Mouse (Mus musculus) ES-Bruce4 (cell line): ENCODE data around the gene Timeless. TPM values are rescaled to one million over a fixed set of nuclear protein-coding genes. Genes with fewer than 3 reads are reported as not detected.
"Not testable (repeated sequence)": the region's sequence is repeated elsewhere in the genome, so short reads cannot be mapped to it uniquely, and the experiment has no call there.

Experiments used
- H3K27ac ChIP-seq: 2 replicates; pipeline ENCODE4 v1.5.1; 2012; ENCODE audit warnings: low read length, inconsistent platforms; ENCODE audit not compliant: insufficient read depth
- H3K27me3 ChIP-seq: 2 replicates; pipeline ENCODE4 v1.6.1; 2012; ENCODE audit warnings: mild to moderate bottlenecking, low read length, inconsistent platforms; ENCODE audit not compliant: control insufficient read depth, poor library complexity, insufficient read depth, severe bottlenecking
- H3K36me3 ChIP-seq: 2 replicates; pipeline ENCODE4 v1.6.1; 2012; ENCODE audit warnings: inconsistent platforms, mild to moderate bottlenecking, low read length, moderate library complexity; ENCODE audit not compliant: control insufficient read depth, poor library complexity, insufficient read depth, severe bottlenecking
- H3K4me1 ChIP-seq: one replicate; pipeline ENCODE4 v1.8.1; 2011; ENCODE audit warnings: low read length; ENCODE audit not compliant: control insufficient read depth, insufficient read depth
- H3K4me3 ChIP-seq: 2 replicates; pipeline ENCODE4 v1.5.1; 2011; ENCODE audit warnings: low read depth, mild to moderate bottlenecking, low read length
- H3K9ac ChIP-seq: 2 replicates; pipeline ENCODE4 v1.6.1; 2012; ENCODE audit warnings: low read depth, mild to moderate bottlenecking, inconsistent platforms; ENCODE audit not compliant: poor library complexity, severe bottlenecking
- H3K9me3 ChIP-seq: replicated peaks from 2 replicates; pipeline ENCODE4 v1.6.1; 2012; ENCODE audit warnings: mild to moderate bottlenecking, low read length, inconsistent platforms; ENCODE audit not compliant: control insufficient read depth, poor library complexity, insufficient read depth, severe bottlenecking
- CTCF ChIP-seq: IDR thresholded peaks from one replicate; pipeline ENCODE4 v1.8.1; 2011; ENCODE audit warnings: low read depth, low read length
- EP300 ChIP-seq: IDR thresholded peaks from 2 replicates; pipeline ENCODE4 v1.6.1; 2011; ENCODE audit warnings: low read depth, low read length; ENCODE audit not compliant: insufficient read depth
- POLR2A ChIP-seq: IDR thresholded peaks from one replicate; pipeline ENCODE4 v1.8.1; 2011; ENCODE audit warnings: low read length; ENCODE audit not compliant: insufficient read depth
- polyA plus RNA-seq: library from polyadenylated mRNA; stranded (reverse); fragments of >200 nt; gene quantifications from 2 replicates; pipeline ENCODE4 v1.2.4, GENCODE M21; 2011; ENCODE audit warnings: low read depth; ENCODE audit not compliant: missing spikeins, insufficient read depth, insufficient read length

Timeless gene
- polyA plus RNA-seq, 1 experiment = 64.1 TPM

DNA sequence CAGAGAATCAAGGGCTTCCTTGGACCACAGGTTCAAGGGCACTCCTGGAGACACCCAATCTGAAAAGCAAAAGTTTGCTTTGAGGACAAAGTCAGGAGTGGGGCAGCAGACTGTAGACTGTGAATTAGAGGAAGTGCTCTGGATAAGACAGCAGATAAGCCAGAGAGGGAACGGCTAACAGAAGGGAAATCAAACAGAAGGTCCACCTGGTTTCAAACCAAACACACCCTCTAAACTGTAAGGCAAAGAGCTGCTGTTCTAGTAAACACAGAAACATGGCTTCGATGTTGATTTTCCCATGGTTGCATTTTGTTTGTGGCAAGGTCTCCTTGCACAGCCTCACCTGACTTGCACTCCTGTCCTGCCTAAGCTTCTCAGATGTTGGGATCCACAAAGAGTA, 40.4 kb upstream of the Timeless start:
- peaks cover 2% of the 10 kb centered on the region for H3K4me1 ChIP-seq
- H3K4me3 ChIP-seq = no peak overlapping the region
- no peaks in the 10 kb centered on the region for H3K27me3 ChIP-seq
- no peaks in the 10 kb centered on the region for H3K9me3 ChIP-seq
- no peaks in the 10 kb centered on the region for H3K36me3 ChIP-seq
- no peak overlapping the region for H3K27ac ChIP-seq
- H3K9ac ChIP-seq = no peak overlapping the region
- TF ChIP-seq CTCF (no peak), EP300 (no peak), POLR2A (no peak)

DNA sequence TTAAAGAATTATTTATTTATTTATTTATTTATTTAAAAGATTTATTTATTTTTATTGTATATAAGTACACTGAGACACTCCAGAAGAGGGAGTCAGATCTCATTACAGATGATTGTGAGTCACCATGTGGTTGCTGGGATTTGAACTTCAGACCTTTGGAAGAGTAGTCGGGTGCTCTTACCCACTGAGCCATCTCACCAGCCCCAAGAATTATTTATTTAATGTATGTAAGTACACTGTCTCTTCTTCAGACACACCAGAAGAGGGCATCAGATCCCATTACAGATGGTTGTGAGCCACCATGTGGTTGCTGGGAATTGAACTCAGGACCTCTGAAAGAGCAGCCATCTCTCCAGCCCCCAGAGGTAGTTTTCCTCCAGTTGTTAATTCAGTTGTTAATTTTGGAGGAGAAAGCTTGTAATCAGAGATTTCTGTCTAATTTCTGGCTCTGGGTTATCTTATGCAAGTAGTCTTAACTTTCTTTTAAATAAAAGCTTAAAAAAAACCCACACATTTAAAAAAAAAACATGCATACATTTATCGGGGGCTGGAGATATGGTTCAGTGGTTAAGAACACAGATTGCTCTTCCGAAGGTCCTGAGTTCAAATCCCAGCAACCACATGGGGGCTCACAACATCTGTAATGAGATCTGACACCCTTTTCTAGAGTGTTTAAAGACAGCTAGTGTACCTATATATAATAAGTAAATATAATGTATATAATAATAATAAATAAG, 39.7 kb upstream of the Timeless start:
- H3K36me3 ChIP-seq, H3K4me3 ChIP-seq, H3K9me3 ChIP-seq, H3K27ac ChIP-seq, H3K9ac ChIP-seq, H3K27me3 ChIP-seq, H3K4me1 ChIP-seq: not testable (repeated sequence)

DNA sequence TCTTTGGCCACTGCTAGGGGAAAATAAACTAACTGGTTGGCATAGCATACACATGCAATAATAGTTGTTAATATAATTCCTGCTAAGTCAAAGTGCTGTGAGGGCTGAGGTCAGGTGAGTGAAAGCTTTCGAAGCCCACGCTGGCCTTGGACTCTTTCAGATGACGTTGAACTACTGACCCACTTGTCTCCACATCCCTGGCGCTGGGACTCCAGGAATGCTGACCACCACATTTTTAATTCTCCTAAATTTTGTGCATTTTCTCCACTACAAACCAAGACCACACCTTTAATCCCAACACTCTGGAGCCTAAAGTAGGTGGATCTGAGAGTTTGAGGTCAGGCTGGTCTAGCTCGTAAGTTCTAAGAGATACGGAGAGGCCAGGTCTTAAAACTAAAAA, 38.8 kb upstream of the Timeless start:
- peaks cover 2% of the 10 kb centered on the region for H3K4me1 ChIP-seq
- no peaks in the 10 kb centered on the region for H3K27me3 ChIP-seq
- no peak overlapping the region for H3K9ac ChIP-seq
- TF ChIP-seq EP300 (no peak), POLR2A (no peak), CTCF (no peak)
- no peaks in the 10 kb centered on the region for H3K9me3 ChIP-seq
- no peaks in the 10 kb centered on the region for H3K36me3 ChIP-seq
- no peak overlapping the region; the same call in 1 of the 2 replicates for H3K4me3 ChIP-seq
- no peak overlapping the region for H3K27ac ChIP-seq

DNA sequence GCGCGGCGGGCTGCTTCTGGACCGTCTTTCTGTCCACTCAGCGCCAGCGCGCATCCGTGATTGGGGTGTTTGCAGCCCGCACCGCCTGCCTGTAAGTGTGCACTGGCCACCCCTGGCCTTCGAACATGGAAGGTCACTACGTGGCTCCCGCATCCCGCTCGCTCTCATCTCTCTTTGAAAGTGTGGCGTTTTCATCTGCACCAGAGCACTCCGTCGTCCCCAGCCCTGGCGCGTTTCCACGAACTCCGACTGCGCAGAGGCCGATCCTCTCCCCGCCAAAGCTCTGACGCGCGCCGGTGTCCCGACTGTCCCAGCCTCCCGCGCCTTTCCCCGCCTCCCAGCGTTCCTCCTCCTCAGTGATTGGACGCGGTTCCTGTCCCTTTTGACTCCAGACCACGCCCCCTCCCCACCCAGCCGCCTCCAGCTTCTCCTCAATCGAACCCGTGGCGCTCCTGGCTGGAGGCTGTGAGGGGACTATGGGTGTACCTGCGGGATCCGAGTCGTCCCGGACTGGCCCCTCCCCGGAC, 37.8 kb upstream of the Timeless start, which contains the start of gene Gls2:
TSS of gene Gls2 (plus strand) at position 434 of the 527 bp plus-strand sequence.
- H3K4me3 ChIP-seq = peak within 1 kb of the TSS; percentile 76
- no peaks in the 10 kb centered on the region for H3K9me3 ChIP-seq
- H3K27me3 ChIP-seq = no peaks in the 10 kb centered on the region
- H3K9ac ChIP-seq = peak within 1 kb of the TSS; percentile 75
- H3K36me3 ChIP-seq = no peaks in the 10 kb centered on the region
- TF ChIP-seq EP300 (no peak), POLR2A (peak; percentile 94)
- H3K27ac ChIP-seq = peak within 1 kb of the TSS; percentile 28
- peaks cover 2% of the 10 kb centered on the region for H3K4me1 ChIP-seq

DNA sequence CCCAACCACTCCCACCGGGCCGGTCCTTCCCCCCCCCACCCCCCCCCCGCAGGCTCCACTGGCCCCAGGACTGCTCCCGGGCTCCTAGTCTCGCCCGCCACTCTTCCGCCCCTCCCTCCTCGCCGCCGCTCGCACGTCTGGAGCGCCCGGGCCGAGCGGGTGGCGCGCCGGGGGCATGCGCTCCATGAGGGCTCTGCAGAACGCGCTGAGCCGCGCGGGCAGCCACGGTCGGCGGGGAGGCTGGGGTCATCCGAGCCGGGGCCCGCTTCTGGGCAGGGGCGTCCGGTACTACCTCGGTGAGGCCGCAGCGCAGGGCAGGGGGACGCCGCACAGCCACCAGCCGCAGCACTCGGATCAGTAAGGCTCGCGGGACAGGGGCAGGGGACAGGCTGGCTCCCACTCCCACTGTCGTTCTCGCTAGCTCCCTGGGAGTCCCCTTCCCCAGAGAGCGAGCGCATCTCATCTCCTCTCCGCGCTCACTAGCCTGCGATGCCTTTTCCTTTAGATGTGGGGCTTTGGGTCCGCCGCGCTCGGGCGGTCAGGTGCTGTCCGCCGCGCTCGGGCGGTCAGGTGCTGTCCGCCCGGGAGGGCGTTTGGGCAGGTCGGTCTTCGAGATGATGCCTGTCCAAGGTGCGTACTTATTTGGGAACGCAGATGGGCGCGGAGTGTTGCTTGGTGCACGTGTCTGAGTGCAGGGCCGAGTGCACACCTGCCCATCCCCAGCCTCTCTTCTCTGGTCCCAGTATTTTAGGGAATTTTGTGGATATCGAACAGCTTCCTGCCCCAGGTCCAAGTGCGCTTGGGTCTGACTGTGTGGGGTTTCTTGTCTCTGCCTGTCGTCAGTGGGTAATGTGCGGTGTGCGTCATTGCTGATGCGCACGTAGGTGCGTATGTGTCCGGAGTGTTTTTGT, 37.1 kb upstream of the Timeless start:
- H3K27ac ChIP-seq = no peak overlapping the region
- peaks cover 2% of the 10 kb centered on the region for H3K4me1 ChIP-seq
- H3K9ac ChIP-seq = peak overlapping the region; percentile 75
- no peak for TF ChIP-seq EP300
- TF ChIP-seq POLR2A = no peak
- TF ChIP-seq CTCF = no peak
- H3K36me3 ChIP-seq = no peaks in the 10 kb centered on the region
- H3K9me3 ChIP-seq = no peaks in the 10 kb centered on the region
- H3K4me3 ChIP-seq = peak overlapping the region; percentile 76
- no peaks in the 10 kb centered on the region for H3K27me3 ChIP-seq

DNA sequence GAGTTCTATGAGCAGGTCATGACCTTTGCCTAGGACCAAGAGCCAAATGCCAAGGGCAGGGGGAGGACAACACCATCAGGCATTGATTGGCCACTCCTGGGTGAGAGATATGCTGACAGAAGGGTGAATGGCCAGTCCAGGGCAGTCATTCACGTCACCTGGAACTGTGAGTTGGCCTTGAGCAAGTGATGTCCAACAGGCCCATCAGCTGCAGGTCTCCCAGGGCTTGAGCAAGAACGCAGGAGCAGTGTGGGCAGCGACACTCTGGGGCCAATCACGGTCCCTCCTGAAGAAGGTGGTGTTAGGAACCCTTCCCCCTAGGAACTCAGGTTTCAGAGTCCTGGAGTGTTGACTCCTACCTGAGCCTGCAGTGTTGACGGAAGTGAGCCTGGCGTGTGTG, 30.0 kb upstream of the Timeless start:
- no peak for TF ChIP-seq EP300
- TF ChIP-seq POLR2A = no peak
- no peak for TF ChIP-seq CTCF
- Histone ChIP-seq H3K27ac (no peak overlapping the region), H3K27me3 (no peaks in the 10 kb centered on the region), H3K36me3 (no peaks in the 10 kb centered on the region), H3K9ac (no peak overlapping the region), H3K4me1 (no peaks in the 10 kb centered on the region), H3K4me3 (no peak overlapping the region), H3K9me3 (no peaks in the 10 kb centered on the region)
